Mouse (Mus musculus) adrenal gland, postnatal 10 days (tissue): ENCODE measurements around the gene Nos3. TPM values are rescaled to one million over a fixed set of nuclear protein-coding genes. Genes with fewer than 3 reads are reported as not detected.
A peak's percentile ranks its signal among the peaks of the same experiment; 100 is the strongest.

Experiments
- DNase-seq: peaks from one replicate; pipeline ENCODE4 v3.0.0; 2021; ENCODE audit warnings: mixed read lengths
- total RNA-seq, 2 experiments: library from RNA; stranded (reverse); gene quantifications; 2 replicates each; pipeline ENCODE4 v1.2.3; 2021

Gene Nos3
- total RNA-seq, 2 experiments from 2014 or later = 16.3 to 16.6 TPM

DNA sequence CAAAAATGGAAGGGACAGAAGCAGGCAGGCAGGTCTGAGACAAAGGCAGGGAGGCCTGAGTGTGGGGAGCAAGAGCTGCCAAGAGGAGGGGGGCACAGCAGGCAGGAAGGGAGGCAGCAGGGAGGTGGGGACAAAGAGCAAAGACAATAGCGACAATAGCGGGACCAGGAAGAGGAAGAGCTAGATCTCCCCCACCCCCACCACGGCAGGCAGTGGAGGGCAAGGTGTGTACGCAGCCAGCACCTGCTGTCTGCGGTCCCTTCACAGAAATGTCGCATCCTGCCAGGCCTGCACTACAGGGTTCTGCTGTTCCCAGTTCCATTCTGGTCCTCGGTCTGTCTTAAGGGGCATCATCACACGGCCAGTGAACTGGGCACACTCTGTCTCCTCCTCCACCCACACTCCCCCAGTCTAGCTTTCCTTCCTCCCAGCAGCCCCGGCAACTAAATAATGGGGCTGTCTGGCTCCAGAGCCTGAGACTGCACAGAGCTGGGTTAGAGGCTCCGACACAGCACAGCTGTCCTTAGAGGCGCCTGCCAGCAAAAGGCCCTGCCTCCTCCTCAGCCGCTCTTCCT is 20.0 kb upstream of the Nos3 start:
- DNase-seq = no peak

DNA sequence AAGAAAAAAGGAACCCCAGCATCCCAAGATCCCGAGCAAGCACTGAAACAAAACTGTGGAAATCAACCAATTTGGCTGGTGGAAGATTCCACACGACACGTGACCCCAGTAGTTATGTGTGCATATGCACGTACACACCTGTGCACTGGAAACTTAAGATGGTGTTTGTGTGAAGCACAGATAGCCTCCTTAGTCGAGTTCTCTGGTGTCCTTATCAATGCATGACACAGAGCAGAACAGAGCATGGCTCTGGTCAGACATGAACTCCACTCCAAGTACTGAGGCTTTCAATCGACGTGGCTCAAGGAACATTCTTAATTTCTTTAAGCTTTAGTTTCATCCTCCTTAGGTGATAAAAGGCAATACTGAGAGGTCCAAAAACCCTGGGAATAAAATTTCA is 18.3 kb upstream of the Nos3 start:
- DNase-seq = no peak

GRCm38 (mm10) chr5:24347186-24347875 is 17.3 kb upstream of the Nos3 start:
- DNase-seq = no peak

DNA sequence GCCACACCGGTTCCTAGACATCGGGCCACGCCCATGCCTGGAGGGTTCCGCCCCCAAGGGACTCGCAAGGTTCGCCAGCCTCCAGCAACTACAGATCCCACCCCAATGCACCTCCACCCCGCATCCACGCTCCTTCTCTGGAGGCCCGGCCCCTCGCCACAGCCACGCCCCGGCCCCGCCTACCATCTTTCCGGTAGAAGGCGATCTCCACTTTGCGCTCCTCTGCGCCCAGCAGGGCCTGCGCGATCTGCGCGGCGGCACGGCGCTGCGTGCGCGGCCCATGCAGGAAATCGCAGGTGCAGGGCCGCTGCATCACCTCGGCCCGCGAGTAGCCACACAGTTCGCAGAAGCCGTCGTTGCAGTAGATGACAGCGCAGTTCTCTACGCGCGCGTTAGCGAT is 16.5 kb upstream of the Nos3 start:
- peak; percentile 87 for DNase-seq

GRCm38 (mm10) chr5:24348546-24348945 is 16.1 kb upstream of the Nos3 start:
- DNase-seq = peak; percentile 73

GRCm38 (mm10) chr5:24350073-24350472 is 14.5 kb upstream of the Nos3 start:
- peak; percentile 49 for DNase-seq

DNA sequence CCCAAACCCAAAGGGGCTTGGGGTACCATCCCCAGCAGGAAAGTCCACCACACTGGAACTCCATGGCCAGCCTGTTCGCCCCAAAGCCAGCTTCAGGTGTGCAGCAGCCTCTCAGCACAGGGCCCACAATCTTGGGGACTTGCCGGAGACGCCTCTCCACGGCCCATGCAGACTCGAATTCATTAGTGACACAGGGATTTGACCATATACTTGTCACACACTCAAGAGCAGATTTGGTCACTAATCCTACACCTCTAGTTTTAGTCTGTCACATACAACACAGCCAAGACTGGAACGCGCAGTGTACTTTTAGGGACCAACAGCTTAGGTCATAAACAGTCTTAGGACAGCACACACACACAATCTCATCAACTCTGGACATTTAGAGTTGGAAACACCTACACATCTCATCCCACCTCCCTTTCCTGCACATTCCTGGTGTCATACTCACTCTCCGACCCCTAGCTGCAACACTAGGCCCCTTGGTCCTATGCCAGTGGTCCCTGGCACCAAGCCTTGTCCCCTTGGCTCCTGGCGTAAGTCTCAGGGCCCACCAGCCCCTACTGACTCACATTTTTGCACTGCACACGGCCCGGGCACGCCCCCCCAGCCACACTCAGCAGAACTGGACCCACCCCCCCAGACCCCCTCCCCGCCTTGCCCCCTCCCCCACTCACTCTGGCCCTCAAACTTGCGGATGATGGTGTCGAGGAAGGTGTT is 13.9 kb upstream of the Nos3 start:
- no peak for DNase-seq

DNA sequence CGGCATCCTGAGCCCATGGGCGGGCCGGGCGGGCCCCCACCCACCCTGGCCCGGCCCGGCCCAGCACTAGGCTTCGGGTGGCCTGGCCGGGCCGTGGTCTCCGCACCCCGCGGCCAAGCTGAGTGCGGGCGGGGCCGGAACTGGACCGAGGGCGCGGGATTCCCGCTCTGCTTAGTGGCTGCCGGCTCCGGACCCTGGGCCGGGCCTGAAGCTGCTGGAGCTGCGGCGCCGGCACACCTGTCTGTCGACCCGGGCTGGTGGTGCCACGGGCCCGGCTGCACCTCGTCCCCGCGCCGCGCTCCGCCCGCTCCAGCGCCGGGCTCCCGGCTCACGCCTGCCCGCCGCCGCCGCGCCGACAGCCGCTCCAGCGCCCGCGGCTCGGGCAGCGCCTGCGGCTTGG is 13.3 kb upstream of the Nos3 start, which contains the start of gene Kcnh2:
Kcnh2 (minus strand) TSS at position 327 of the 400 bp plus-strand sequence.
- DNase-seq = no peak

DNA sequence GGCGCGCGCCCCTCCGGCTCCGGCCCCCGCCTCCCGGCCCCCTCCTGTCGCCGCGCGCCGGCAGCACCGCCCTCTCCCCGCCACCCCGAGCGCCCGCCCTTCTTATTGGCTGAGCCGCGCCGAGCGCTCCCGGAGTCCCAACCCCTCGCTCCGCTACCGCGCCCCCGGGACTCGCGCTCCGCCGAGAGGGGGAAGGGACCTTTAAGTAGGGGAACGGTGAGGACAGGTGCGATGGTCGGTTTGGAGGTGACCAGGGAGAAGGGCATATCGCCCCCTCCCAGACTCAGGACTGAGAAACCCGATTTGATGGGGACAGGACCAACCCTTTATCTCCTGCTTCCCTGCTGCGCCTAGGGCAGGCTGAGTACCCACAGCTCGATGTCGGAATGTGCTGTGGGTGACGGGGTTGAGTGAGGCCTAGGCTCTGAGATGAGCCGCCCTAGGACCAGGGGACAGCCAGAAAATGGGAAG is 12.9 kb upstream of the Nos3 start:
- peak; percentile 92 for DNase-seq

DNA sequence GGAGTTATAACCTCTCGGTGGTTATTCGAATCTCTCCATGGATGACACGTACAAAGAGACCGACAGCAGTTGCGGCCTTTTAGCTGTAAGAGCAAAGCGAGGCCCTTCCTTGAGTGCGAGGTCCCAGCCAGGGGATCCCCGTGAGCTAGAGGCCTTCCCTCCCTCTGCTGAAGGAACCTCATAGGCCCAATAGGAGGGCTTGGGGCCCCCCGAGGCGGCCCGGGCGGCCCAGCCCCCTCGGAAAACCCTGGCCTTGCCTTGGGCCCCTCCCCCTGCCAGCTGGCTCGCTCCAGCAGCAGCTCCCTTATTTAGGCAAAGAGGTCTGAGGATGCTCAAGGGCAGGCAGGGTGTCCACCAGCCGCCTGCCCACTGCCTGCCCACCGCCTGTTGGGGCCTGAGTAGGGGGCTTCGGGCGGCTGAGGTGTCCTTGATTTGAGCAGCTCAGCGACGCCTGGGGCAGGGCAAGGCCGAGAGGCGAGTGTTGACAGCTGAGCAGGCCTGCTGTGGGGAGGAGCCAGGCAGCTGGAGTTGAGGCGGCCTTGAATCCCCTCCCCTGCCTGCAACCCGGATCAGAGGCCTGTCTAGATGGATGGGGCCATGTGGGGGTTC is 12.3 kb upstream of the Nos3 start:
- peak; percentile 74 for DNase-seq

GRCm38 (mm10) chr5:24353327-24353726 is 11.3 kb upstream of the Nos3 start:
- DNase-seq = no peak

GRCm38 (mm10) chr5:24356764-24357163 is 7.8 kb upstream of the Nos3 start:
- DNase-seq = no peak

- DNase-seq = peak; percentile 89
Observed at GRCm38 (mm10) chr5:24357461-24357860, 7.1 kb upstream of the Nos3 start.

DNA sequence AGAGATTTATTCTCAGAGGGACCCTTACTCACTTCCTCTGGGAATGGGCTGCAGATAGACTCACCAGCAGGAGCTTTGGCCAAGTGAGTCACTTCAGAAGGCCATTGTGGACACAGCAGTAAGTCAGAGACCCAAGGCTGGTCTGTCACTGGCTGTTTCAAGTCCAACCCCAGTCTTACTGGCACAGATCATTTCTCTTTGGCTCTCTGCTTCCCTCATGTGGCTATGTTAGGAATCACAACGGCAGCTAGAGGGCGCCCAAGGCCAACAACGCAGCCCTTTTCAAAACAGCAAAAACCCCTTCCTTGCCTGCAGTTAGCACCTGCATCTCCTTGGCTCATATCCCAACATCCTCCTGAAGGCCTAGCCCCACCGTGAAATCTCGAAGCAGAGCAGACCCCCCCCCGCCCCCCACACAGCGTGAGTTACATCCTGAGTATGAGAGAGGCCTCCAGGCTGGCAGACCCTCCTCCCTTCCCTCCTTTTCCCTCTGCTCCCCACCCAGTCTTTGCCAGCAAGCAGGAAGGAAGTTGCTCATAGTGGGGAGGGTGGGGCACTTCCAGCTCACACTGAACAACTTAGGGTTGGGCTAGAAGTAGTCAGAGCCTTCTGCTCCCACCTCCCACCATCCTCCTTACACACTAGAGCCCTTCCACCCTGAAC is 3.7 kb upstream of the Nos3 start:
- DNase-seq = peak; percentile 91

- no peak for DNase-seq
Observed at GRCm38 (mm10) chr5:24363467-24363866, 1.1 kb upstream of the Nos3 start.

GRCm38 (mm10) chr5:24364061-24364460 is 549 bp upstream of the Nos3 start:
- DNase-seq = no peak

DNA sequence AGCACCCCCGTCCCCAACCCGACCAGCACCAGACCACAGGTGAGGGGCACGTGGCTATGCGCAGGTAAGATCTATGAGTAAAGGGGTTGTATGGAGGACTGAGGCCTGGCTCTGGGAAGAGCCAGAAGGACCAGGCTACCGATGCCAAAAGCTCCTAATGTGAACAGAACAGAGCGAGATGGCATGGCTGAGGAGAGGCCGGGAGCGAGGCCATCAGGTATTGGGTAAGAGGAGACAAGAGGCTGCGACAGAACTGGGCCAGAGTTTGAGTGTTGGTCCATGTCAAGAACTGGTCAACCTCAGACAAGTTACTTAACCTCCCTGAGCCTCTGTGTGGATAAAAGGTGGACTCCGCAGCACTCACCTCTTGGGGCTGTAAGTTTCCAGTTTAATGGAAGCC is 353 bp downstream of the Nos3 start:
- peak; percentile 65 for DNase-seq

DNA sequence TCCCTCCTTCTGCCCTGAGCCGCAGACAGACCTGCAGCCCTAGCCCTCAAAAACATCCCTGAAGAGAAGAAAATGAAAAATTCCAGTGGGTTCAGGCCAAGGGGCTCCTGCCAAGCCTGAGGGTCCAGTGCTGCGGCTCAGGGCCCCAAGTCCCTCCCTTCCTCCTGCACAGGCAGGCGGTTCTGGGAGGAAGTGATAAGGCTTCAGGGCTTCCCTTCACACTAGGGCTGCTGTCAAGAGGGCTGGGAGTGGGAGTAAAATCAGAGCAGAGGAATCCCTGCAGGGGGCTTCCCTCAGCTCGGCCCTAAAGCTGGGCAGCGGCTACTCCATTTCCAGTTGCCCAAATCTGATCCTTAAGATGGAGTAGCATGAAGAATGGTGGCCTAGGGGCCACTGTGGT is 918 bp downstream of the Nos3 start:
- DNase-seq = no peak

- DNase-seq = no peak
Observed at GRCm38 (mm10) chr5:24366426-24366825, 1.8 kb downstream of the Nos3 start.

DNA sequence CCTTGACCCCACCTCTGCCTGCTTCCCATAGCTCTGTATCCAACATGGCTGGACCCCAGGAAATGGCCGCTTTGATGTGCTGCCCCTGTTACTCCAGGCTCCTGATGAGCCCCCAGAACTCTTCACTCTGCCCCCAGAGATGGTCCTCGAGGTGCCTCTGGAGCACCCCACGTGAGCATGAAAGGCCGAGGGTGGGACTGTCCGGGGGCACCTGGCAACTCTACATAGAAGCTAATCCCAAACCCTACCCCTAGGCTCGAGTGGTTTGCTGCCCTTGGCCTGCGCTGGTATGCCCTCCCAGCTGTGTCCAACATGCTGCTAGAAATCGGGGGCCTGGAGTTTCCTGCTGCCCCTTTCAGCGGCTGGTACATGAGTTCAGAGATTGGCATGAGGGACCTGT is 5.2 kb downstream of the Nos3 start:
- no peak for DNase-seq

DNA sequence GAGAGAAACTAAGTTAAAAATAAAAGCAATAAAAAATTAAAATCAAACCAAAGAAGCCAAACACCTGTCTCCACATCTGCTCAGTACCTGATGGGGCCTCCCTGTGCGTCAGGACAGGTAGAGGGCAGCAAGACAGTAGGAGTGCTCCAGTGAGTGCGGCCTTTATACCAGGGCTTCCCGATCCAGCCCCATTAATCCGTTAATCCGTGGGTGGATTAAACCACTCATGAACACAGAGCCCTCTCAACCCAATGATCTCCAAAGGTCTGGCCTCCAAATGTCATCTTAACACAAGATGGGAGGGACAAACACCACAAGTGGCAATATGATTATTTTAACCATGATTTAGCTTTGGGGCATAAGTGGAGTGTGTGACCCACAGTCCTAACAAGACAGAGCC is 9.2 kb downstream of the Nos3 start:
- DNase-seq = no peak

DNA sequence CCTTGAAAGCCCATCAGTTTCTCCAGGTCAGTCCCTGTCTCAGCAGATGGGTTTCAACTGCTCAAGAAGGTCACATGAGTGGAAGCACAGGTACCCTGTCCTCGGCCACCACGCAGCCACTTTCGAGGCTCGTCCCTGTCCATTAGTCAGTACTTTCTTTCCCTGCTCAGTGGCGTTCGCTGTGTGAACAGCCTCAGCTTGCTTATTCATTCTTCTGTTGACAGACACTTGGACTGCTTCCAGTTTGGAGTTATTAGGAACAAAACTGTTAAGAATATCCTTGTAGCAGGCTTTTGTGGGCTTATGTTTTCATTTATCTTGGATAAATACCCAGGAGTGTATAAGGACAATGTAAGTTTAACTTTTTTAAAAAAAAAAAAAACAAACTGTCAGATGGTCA is 9.6 kb downstream of the Nos3 start:
- DNase-seq = no peak
